Mouse (Mus musculus) retina, embryonic 14.5 days (tissue): ENCODE results near the gene Col28a1.

Experiments
- DNase-seq: peaks from one replicate; pipeline ENCODE4 v3.0.0-alpha.2; 2015; ENCODE audit warnings: low spot score

Gene Col28a1

GRCm38 (mm10) chr6:8118577-8118976, 73.8 kb downstream of the Col28a1 start:
- no peak for DNase-seq

- no peak for DNase-seq
Observed at GRCm38 (mm10) chr6:8105870-8106706, 86.3 kb downstream of the Col28a1 start.

GRCm38 (mm10) chr6:8101224-8101623, 91.2 kb downstream of the Col28a1 start:
- no peak for DNase-seq

- DNase-seq: no peak
Observed at GRCm38 (mm10) chr6:8095856-8096255, 96.6 kb downstream of the Col28a1 start.

GRCm38 (mm10) chr6:8094160-8094953, 98.1 kb downstream of the Col28a1 start:
- no peak for DNase-seq

- DNase-seq: no peak
Observed at GRCm38 (mm10) chr6:8093556-8093955, 98.9 kb downstream of the Col28a1 start.

- peak; percentile 58 for DNase-seq
Observed at GRCm38 (mm10) chr6:8086847-8087246, 105.6 kb downstream of the Col28a1 start.

- DNase-seq: peak; percentile 1
Observed at GRCm38 (mm10) chr6:8084806-8085205, 107.6 kb downstream of the Col28a1 start.

GRCm38 (mm10) chr6:8083196-8083595, 109.2 kb downstream of the Col28a1 start:
- DNase-seq: peak; percentile 1

GRCm38 (mm10) chr6:8077572-8078146, 114.8 kb downstream of the Col28a1 start:
- peak; percentile 0 for DNase-seq

- DNase-seq: peak; percentile 0
Observed at GRCm38 (mm10) chr6:8074914-8075313, 117.5 kb downstream of the Col28a1 start.

- no peak for DNase-seq
Observed at GRCm38 (mm10) chr6:8068979-8069378, 123.4 kb downstream of the Col28a1 start.

GRCm38 (mm10) chr6:8068394-8068793, 124.0 kb downstream of the Col28a1 start:
- DNase-seq: no peak

- DNase-seq: no peak
Observed at GRCm38 (mm10) chr6:8067124-8067523, 125.3 kb downstream of the Col28a1 start.

GRCm38 (mm10) chr6:8066208-8066607, 126.2 kb downstream of the Col28a1 start:
- peak; percentile 52 for DNase-seq

- DNase-seq: no peak
Observed at GRCm38 (mm10) chr6:8059199-8059598, 133.2 kb downstream of the Col28a1 start.

GRCm38 (mm10) chr6:8048216-8048615, 144.2 kb downstream of the Col28a1 start:
- DNase-seq: no peak

GRCm38 (mm10) chr6:8046446-8046845, 146.0 kb downstream of the Col28a1 start:
- DNase-seq: no peak

GRCm38 (mm10) chr6:8045825-8046224, 146.6 kb downstream of the Col28a1 start:
- DNase-seq: no peak

GRCm38 (mm10) chr6:8028711-8029110, 163.7 kb downstream of the Col28a1 start:
- no peak for DNase-seq

- no peak for DNase-seq
Observed at GRCm38 (mm10) chr6:8025332-8026129, 166.9 kb downstream of the Col28a1 start.

- no peak for DNase-seq
Observed at GRCm38 (mm10) chr6:8023527-8023926, 168.9 kb downstream of the Col28a1 start.
